Mouse (Mus musculus): ENCODE results near the gene Cd300lf.

The Cd300lf gene

DNA sequence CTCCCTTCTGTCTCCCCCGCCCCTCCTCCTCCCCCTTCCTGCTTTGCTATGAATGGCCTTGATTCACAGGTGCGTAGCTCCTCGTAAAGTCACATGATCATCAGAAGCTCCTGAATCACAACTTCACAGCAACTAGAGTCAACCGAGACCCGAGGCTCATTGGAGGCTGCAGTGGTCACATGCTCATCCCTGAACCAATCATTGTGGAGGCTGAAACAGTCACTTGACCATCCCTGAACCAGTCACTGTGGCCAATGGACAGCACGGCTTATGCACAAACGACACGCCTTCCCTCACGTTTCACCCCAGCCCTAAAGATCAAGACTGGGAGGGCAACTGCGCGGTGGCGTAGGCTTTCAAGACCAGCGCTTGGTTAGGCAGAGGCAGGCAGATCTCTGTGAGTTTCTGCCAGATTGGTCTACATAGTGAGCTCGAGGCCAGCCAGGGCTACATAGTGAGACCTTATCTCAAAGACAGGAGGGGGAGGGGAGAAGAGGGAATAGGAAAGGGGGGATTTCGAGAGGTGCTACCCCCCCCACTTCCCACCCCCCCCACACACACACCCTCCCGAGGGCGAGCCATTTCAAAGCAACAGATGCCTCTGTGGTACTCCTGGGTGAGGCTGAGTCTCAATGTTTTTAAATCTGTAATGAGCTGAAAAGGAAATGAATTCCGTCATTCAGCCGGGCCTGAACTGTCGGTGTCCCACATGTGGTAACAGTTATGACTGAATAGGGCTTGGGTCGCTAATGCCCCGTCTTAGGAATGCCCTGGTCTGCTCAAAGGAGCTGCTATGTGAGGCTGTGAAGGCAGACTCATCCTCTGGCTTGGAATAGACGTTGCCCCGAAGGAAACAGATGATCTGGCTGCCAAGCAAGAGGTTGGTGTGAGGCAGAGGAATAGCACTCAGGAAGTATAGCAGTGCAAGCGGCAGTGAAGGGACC, 30.1 kb downstream of the Cd300lf start:
- DNase-seq: no peak

DNA sequence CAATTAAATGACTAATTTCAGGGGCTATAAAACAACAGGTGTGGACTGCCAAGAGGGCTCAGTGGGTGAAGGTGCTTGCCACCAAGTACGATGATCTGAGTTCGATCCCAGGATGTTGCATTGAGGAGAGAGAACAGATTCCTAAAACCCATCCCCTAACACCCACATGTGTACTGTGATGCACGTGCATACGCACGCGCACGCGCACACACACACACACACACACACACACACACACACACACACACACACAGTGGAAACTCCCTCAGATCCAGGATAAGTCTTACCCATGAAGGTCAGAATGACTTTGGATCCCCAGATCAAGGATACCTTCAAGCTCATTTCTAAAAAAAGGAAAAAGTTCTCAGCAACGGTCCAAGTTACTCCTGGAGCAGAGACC, 31.7 kb downstream of the Cd300lf start:
- no peak for DNase-seq

DNA sequence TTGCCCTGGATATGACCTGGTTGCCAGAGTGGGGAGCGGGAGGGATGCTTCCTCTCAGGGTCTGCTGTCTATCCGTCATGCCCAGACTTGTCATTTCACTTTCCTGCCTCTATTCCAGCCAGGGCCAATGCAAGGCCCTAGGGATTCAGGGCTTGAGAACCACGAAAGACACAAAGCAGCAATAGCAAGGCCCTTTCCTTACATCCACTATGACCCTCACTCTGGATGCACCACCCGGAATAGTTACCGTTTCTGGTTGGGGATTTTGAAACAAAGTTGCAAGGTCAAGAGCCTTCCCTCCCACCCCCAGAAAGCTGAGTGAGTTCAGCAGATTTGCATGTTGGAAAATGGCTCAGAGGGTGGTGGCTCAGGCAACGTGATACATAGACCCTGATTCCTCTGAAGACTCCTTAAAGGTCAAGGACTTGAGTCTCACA, 32.2 kb downstream of the Cd300lf start:
- no peak for DNase-seq

DNA sequence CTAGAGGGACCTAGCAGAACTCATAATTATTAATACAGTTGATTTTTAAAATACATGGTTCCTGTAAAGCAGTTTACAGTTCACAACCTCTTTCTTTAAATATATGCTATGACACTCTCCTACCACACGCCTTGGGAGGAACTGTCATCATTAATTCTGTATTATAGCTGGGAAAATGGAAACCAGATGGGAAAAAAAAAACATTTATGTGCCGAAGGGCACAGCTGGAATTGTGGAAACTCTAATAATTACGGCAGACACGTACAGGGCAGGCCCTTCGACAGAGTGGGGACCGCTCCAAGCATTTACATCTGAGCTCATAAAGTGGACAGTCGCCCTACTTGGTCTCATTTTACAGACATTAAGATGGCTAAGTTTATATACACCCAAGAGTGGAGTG, 33.1 kb downstream of the Cd300lf start:
- DNase-seq: no peak

DNA sequence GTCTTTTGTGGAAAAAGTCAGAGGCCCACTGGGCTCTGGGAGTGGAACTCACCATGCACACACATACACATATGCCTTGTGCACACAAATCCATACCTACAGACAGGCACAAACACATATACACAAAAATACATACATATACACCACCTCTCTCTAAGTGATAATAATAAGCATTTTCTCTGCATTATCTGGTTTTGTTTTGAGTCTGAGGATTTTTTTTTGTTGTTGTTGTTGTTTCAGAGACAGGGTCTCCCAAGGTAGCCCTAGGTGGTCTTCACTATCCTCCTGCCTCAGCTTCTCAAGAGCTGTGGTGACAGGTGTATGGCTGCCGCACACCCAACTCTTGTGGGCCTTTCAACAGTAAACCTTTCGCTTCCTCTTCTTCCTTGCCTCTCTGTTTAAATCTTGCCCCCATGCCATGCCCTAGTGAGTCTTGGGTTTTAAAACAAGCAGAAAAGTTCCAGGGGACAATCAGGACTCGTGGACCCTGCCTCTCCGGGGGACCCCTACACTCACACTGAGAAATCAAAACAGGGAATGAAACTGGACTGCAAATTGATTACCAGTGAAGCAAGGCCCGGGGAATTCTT, 33.7 kb downstream of the Cd300lf start:
- no peak for DNase-seq

DNA sequence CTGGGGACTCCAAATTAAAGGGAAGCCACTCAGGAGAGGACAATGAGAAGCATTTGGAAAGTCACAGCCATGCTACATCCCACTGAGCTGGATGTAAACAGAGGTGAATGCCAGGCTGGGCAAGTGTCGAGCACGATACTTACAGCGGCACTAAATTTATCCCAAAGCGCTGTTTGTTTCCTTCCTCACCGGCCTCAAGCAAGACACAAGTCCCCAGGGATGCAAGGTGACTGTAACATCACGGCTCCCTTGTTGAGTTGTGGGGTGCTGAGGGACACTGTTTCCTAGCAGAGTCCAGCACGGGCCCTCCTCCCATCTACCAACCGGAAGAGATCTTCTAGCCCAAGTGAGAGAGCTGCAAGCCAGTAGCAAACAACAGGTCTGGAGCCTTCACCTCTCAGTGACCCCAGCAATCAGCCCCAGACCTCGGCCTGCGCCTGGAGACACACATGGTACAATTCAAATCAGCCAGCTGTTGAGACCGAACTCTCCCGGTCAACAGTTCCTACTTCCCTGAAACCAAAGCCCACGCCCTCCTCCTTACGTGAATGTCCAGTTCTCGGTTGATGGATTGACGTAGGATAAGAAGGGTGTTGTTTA, 34.5 kb downstream of the Cd300lf start:
- no peak for DNase-seq

DNA sequence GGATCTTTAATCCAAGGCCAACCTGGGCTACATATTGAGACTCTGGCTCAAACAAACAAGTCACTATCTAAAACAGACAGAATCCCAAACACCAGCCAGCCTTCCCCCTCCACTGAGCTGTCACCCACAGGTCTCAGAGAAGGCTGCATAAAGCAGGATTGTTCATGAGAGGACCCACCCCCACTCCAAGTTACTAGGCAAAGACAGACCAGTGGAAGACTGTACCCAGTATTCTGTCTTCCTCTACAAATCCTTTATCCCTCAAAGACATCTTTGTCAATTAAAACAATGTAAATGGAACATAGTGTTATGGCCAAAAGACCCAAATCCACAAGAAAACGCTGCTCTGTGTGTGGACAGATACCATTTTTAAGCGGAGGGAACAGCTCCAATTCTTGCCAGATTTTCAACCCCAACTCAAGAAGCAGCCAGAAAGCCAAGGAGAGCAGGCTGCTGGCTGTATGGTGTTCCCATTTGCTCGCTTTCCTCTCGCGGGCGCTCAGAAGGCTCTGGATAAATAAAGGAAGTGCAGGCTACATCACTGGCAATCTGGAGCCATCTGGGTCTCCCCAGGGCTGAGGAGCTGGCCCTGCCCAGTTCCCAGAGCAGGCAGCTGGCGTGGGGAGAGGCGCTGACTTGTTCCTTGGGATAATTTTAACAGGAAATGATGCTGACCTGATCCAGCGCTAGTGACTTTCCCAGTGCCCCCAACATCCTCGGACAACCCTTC, 35.4 kb downstream of the Cd300lf start:
- no peak for DNase-seq

DNA sequence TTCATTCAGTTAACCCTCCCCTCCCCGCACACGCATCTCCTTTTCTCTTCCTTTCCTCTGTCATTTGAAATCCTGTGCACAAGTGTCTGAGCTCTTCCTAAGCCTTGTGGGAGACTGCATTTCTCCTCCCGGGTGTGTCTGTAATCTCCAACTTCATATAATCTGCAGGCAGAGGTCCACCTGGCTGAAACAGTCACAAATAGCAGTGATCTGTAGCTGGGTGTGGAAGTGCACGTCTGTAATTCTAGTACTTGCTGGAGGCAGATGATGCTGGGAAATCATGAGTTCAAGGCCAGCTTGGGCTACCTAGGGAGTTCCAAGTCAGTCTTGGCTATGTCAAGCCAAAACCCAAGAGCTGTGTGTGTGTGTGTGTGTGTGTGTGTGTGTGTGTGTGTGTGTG, 41.7 kb downstream of the Cd300lf start:
- DNase-seq: no peak

DNA sequence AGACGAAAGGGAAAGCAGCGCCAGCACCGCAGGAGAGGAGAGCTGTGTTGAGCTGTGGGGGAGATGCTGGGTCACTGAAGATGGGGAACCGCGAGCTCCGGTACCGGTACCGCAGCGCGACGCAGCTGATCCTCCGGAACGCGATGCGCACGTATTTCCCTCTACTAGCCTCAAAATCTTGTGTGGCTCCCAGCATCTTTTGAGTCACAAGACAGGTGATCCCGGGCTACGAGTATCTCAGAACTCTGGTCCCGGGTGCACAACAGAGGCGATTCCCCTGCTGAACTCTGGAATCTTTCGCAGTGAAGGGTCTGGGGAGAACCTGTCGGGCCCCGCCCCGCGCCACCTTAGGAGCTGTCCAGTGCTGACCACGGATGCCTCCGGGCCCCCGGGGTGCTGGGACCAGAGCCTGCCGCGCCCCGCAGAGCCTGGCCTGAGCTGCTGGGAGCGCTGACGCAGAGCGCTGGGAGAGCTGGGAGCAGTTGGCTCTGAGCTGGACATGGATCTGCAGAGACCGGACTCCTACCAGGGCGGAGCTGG, 42.4 kb downstream of the Cd300lf start, which contains the start of gene Rab37:
Rab37 (plus strand) TSS at position 70 of the 540 bp plus-strand sequence.
- DNase-seq: peak; percentile 14

DNA sequence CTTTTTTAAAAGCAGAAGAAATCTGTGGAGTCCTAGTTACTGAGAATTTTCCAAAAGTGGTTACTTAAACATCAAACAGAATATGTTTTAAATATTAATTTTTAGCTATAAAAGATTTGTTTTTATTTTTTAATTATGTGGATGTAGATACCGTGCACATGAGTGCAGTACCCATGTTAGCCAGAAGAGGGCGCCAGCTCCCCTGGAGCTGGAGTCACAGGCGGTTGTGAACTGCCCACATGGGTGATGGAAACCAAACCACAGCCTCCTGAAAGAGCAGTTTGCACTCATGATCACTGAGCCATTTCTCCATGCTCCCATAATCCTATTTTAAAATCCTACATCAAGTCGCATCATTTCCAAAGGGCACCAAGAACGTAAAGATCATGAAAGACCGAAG, 43.9 kb downstream of the Cd300lf start:
- DNase-seq: peak; percentile 18

DNA sequence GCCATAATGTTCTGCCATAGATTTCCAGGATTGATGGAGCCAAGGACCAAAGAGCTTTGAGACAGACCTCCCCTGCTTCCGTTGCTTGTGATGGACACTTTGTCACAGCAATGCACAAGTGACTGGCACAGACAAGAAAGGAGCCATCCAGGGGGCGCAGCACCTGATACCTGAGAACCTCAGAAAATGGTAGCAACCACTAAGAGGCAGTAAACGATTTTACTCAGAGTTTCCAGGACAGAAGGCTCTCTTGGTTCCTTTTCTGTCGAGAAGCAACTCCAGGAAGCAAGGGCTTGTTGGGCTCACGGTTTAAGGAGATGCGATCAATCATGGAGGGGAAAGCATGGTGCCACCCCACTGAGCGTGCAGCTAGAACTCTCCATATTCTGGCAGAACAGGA, 47.6 kb downstream of the Cd300lf start:
- DNase-seq: no peak

DNA sequence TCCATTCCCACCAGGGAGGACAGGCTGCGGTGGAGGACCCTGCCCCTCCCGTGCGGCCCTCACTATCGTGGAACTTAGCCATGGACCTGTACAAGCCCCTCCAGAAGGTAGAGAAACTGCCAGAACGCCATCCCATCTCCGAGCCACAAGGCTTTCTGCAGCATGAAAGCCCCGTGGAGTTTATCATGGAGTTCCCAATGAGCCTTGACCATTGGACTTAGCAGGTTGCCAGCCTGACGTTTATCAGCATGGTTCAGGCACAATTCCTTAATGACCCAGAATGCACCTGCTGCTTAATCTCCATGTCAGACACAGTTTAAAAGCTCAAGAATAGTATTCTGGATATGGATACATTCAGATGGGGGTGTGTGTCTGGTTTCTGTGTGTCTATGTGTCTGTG, 48.7 kb downstream of the Cd300lf start:
- DNase-seq: no peak

DNA sequence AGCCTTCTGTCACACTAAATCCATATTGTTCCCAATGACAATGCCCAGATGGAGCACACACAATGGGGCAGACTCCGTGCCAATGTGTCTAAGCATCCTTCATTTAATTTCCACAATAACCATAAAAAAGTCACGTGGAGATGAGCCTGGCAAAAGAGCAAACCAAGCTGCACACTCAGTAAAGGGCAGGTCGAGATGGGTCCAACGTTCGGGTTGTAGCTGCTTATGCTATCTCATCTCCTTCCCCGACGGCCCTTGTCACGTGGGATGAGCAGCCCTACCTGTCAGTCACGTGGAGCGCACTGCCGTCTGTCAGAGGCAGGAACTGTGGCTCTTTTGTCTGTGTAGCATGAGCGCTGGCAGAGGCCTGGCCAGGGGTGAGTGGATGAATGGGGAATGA, 49.2 kb downstream of the Cd300lf start:
- DNase-seq: no peak

DNA sequence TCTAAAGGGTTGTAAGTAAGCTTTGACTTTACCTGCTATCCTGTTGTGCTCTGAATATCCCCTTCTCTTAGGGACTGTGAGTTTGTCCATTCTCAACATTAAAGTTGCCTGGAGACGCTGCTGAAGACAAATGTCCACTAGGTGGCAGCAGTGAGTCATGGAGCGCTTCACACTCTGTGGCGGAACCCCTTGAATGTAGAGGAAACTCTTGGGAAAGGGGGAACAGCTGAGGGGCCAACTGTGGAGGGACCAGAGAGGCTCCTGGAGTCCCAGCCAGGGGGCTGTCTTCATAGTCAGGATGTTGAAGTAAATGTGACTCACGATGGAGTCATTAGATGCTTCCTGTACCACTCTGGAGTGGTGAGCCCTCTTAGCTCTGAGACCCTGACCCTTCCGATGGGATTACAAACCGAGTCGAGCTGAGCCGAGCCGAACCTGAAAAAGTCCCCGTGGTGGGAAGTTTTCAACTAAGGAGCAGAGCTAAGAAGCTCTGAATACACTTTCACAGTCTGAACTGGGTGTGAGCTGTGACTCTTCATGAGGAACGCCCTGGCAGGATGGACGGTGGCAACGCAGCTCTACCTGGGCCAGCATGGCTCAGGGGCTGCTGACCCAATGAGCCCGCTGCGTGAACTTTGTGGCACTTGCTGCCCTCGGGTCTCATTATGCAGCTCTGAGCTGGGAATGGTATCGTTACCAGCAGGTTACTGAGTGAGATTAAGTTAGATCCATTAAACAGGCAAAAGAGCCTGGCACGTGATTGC, 50.2 kb downstream of the Cd300lf start:
- DNase-seq: peak; percentile 74

DNA sequence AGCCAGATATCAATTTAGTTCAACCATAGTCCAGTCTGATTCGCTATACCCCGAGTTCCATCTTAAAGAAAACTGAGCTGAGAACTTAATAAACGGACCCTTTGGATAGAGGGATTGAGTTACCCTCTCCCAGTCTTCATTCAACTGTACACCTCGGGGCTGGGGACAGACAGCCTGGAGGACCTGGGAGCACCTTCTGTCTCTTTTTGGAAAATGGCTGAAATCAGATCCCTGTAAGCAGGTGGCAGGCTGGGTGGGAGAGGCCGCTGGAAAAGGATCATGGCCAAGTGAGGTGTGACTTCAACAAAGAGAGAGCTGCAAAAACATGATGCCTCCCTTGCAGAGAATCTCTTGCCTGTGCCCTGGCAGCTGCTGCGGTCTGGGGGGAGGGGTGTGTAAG, 51.6 kb downstream of the Cd300lf start:
- DNase-seq: no peak

DNA sequence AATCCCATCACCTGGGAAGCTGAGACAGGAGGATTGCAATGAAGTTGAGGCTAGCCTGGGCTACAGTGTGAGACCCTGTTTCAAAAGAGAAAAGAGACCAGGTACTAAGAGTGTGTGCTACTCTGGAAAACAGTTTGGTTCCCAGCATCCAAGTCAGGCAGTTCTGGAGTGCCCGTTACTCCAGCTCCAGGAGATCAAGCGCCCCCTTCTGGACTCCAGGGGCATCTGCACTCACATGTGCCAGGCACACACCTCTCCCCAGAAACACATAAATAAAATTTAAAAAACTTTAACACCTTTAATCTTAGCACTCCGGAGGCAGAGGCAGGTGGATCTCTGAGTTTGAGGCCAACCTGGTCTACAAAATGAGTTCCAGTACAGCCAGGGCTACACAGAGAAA, 52.4 kb downstream of the Cd300lf start:
- no peak for DNase-seq

DNA sequence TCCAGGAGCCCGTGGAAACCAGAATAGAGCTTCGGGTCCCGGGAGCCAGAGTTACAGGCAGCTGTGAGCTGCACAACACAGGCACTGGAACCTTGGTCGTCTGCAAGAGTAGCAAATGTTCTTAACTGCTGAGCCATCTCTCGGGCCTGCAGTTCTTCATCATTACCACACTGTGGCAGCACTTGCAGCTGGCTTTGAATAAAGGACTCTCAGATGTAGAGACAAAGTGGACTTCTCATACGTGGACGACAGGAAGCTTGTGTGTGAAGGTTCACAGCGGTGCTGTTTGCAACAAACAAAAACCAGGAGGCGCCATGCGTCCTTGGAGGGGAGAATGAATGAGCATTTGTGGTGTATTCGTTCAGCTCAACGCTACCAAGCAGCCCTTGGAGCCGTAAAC, 52.9 kb downstream of the Cd300lf start:
- peak; percentile 40 for DNase-seq

DNA sequence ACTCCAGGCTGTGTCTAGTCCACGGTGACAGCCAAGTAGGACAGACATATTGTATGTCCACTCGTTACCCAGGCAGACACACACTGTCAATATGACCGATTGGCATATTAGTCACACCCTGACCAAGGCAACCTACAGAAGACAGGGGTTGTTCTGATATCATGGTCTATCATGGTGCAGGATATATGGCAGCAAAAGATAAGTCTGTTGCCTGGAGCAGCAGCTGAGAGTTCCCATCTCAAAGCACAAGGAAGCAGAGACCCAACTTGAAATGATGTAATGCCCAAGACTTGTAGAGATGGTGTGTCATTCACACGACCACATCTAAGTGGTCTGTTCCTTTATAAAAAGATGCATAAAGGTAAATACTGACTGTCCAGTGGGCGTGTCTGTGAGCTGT, 55.1 kb downstream of the Cd300lf start:
- DNase-seq: no peak

DNA sequence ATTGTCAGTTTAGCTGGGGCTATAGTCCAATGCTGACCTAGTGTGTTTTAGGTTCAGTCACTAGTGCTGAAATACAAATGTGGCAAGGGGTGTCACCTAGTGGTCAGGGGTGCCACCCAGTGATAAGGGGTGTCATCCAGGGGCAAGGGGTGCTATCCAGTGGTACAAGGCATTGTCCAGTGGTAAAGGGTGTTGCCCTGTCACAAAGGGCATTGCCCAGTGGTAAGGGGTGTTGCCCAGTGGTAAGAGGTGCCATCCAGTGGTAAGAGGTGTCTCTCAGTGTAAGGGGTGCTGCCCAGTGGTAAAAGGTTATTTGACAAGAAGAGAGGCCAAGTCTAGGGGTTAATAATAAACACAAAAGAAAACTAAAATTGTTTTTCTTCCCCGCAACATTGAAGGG, 56.4 kb downstream of the Cd300lf start:
- no peak for DNase-seq

DNA sequence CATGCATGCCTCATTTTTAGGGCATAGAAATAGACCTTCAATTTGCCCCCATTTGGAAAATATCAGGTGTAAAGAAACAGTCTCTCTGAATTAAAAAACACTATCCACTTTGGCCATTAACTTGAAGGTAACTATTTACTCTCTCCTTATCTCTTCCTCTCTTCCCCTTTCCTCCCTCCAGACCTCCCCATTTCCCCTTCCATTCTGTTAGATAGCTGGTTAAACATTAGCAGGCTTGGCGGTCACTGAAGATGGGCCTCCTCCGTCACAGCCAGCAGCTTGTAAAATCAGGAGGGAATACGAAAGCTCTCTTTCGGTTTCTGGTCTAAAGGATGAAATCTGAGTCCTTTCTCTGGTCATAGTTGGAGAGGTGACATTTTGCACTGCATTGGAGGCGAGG, 57.9 kb downstream of the Cd300lf start:
- no peak for DNase-seq

DNA sequence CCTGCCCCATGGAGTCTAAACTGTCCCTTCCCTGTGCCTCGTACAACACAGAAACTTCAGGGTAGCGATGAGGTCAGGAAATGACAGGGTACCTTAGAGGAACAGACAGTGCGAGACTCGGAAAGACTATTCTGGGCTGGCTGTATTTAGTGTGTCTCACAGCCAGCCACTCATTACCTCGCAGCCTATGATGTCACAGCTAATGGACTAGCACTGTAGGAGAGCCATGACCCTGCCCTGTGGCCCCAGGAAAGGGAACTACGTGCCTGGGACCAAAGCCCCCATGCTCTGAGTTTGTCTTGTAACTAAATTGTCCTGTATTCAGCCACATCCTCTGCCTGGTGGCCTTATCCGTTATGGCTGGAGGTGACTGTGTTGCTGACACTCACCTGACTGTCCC, 58.4 kb downstream of the Cd300lf start:
- DNase-seq: no peak

DNA sequence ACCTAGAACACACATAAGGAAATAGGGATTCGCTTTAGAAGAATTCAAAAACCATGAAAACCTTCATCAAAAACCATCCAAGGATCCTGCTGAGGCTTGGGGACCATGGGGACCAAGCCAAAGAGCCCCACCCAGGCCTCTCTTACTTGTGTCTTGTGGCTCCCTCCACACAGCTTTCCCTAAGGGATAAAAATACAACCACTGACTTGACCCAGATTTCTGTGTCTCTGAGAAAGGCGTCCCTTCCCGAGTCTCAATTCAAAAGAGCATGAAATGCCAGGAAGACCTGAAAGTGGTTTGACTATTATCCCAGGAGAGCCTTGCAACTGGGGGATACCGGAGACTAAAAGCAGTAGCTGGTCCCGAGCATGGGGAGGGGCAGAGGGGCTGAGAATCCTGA, 60.8 kb downstream of the Cd300lf start:
- DNase-seq: no peak
